Mouse (Mus musculus) embryonic fibroblast, embryonic 13.5 days (primary cell): ENCODE results near the gene CN725425.

Source experiments
- CTCF ChIP-seq: IDR thresholded peaks from 2 replicates; pipeline ENCODE4 v1.5.1; 2011; ENCODE audit warnings: mild to moderate bottlenecking, control low read depth, low read length, moderate library complexity, borderline replicate concordance; ENCODE audit not compliant: insufficient read depth
- POLR2A ChIP-seq: IDR thresholded peaks from 2 replicates; pipeline ENCODE4 v1.6.1; 2011; ENCODE audit warnings: low read depth, mild to moderate bottlenecking, control low read depth, low read length, moderate library complexity

- TF ChIP-seq CTCF (no peak), POLR2A (no peak)
Measured at GRCm38 (mm10) chr15:91167850-91168562, 31.3 kb upstream of the CN725425 start.
